Mouse (Mus musculus) limb, embryonic 11.5 days (tissue): Measurements from ENCODE around the gene Aprt. TPM values are rescaled to one million over a fixed set of nuclear protein-coding genes. Genes with fewer than 3 reads are reported as not detected.
A peak's percentile ranks its signal among the peaks of the same experiment; 100 is the strongest.

Experiments used
- ATAC-seq: fragments of 200-750 bp; cut with Nextera tagmentation; 2 replicates; pipeline ENCODE4 v1.8.0; 2017; ENCODE audit warnings: low read depth; ENCODE audit not compliant: insufficient number of reproducible peaks, low FRiP score, low TSS enrichment
- DNase-seq: peaks from one replicate; pipeline ENCODE4 v3.0.0-alpha.2; 2015; ENCODE audit warnings: low spot score
- H3K27ac ChIP-seq: fragments of 300-500 bp; sonication (generic); replicated peaks from 2 replicates; pipeline ENCODE4 v1.5.1; 2014; ENCODE audit warnings: low read depth, mild to moderate bottlenecking, low read length
- H3K27me3 ChIP-seq: fragments of 300-500 bp; sonication (generic); 2 replicates; pipeline ENCODE4 v1.6.1; 2014; ENCODE audit warnings: mild to moderate bottlenecking, low read length, mixed read lengths; ENCODE audit not compliant: control insufficient read depth, insufficient read depth
- H3K36me3 ChIP-seq: fragments of 300-500 bp; sonication (generic); 2 replicates; pipeline ENCODE4 v1.6.1; 2014; ENCODE audit warnings: mild to moderate bottlenecking, low read length, moderate library complexity, mixed read lengths; ENCODE audit not compliant: control insufficient read depth, insufficient read depth
- H3K4me1 ChIP-seq: fragments of 300-500 bp; sonication (generic); 2 replicates; pipeline ENCODE4 v1.6.1; 2014; ENCODE audit warnings: low read length, mixed read lengths; ENCODE audit not compliant: control insufficient read depth, insufficient read depth
- H3K4me2 ChIP-seq: fragments of 300-500 bp; sonication (generic); 2 replicates; pipeline ENCODE4 v1.6.1; 2014; ENCODE audit warnings: low read depth, mild to moderate bottlenecking, moderate library complexity; ENCODE audit not compliant: severe bottlenecking
- H3K4me3 ChIP-seq: fragments of 300-500 bp; sonication (generic); 2 replicates; pipeline ENCODE4 v1.5.1; 2014; ENCODE audit warnings: low read depth, low read length
- H3K9ac ChIP-seq: fragments of 300-500 bp; sonication (generic); 2 replicates; pipeline ENCODE4 v1.6.1; 2014; ENCODE audit warnings: mild to moderate bottlenecking, low read length
- H3K9me3 ChIP-seq: fragments of 300-500 bp; sonication (generic); 2 replicates; pipeline ENCODE4 v1.6.1; 2016; ENCODE audit warnings: low read length; ENCODE audit not compliant: control insufficient read depth
- WGBS: fragments of 180-500 bp; shearing (Covaris S2); extraction: QIAGEN DNeasy Blood & Tissue Kit; methylation state at CpG from one replicate; pipeline ENCODE4 v1.1.7; 2014; 5-methylcytosine and 5-hydroxymethylcytosine counted together
- polyA plus RNA-seq: library from polyadenylated mRNA; unstranded; fragments of >200 nt; fragmentation: Nextera tagmentation; extraction: Ambion mirVana; gene quantifications from 2 replicates; pipeline ENCODE4 v1.2.1, GENCODE M21; 2014

Gene Aprt
- polyA plus RNA-seq, 1 experiment from 2014 or later: 284 TPM

DNA sequence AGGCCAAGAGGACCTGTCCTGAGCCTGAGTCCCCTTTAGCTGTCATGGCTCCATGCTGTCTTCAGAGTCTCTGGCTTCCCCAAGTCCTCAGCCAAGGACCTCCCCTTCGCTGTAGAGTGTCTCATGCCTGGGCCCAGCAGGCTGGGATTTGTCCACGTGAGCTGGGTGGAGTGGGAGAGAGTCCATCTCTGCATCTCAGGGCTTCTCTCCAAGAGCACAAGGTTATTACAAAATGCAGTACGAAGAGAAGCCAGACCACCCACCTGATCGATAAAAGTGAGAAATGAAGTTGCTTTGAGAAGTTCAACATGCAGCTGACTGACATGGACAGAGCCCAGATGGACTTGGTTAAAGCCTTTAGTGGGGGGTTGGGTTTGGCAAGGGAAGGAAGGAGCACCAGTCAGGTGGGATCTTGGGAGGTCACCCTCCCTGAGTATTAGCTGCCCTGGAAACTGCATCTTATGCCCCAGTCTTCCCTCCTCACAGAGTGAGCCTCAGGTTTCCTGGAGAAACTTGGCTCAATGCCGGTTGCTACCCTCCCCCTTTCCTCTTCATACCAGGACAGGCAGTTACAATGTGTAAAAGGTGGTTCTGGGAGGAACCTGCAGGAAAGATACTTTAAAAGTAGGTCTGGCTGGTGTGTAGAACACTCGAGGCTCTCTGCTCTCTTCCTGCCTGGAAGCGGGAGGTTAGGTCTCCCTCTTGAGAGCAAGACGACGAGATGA is 39.6 kb upstream of the Aprt start:
- no peaks in the 10 kb centered on the region for H3K27me3 ChIP-seq
- ATAC-seq (no peak), DNase-seq (no peak)
- 68% methylated on average over 9 of the region's 9 CpGs for WGBS
- H3K4me1 ChIP-seq: peaks cover 21% of the 10 kb centered on the region
- H3K36me3 ChIP-seq: no peaks in the 10 kb centered on the region
- no peaks in the 10 kb centered on the region for H3K9me3 ChIP-seq
- no peak overlapping the region for H3K4me3 ChIP-seq
- no peak overlapping the region for H3K9ac ChIP-seq
- no peak overlapping the region for H3K27ac ChIP-seq
- no peak overlapping the region for H3K4me2 ChIP-seq

DNA sequence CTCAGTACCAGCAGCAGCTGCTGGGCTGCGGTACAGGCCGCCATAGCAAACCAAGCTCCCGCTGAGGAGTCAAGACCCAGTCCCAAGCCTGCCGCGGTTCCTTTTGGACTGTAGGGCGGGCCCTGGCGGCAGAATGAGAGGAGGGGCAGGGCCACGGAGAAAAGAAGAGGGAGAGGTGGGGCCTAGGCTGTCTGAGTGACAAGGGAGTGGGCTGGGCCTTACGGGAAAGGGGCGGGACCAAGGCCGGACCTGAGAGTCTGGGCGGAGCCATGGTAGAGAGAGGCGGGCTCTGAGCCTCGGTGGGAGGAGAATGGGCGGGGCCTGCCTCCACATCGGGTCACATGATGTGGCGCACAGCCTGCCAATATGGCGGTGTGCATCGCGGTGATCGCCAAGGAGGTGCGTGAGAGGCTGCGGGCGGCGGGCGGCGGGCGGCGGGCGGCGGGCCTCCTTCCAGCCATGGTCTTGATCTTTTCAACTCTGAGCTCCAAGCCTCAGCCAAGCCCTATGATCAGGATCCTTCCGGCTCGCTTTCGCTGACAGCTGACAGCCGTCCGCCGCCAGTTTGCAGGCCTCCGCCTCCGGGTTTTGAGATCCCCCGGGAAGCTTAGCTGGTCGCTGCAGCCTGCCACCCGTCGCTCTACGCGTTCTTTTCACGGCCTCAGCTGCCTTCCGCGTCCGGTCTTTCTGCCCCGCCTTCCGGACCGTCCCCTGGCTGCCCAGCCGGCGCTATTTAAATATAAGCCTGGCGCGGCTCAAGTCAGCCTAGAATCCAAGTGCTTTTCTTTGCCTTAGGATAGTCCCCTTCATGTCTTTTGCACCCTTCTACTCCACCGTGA is 34.8 kb upstream of the Aprt start, which contains the start of the genes Galns and Trappc2l:
Gene Galns (minus strand): TSS at position 169 of the 839 bp plus-strand sequence.
Gene Trappc2l (plus strand): TSS at position 346 of the 839 bp plus-strand sequence.
- peak within 1 kb of the TSS; percentile 91 for H3K4me2 ChIP-seq
- no peaks in the 10 kb centered on the region for H3K9me3 ChIP-seq
- ATAC-seq: peak; percentile 96
- peaks cover 4% of the 10 kb centered on the region; the same call in 1 of the 2 replicates for H3K4me1 ChIP-seq
- no peaks in the 10 kb centered on the region for H3K36me3 ChIP-seq
- DNase-seq: peak; percentile 98
- H3K27me3 ChIP-seq: no peaks in the 10 kb centered on the region
- peak within 1 kb of the TSS; percentile 66 for H3K4me3 ChIP-seq
- peak within 1 kb of the TSS; percentile 67 for H3K9ac ChIP-seq
- peak within 1 kb of the TSS; percentile 37; the same call in 1 of the 2 replicates for H3K27ac ChIP-seq
- WGBS: under 1% methylated on average over 57 of the region's 57 CpGs

DNA sequence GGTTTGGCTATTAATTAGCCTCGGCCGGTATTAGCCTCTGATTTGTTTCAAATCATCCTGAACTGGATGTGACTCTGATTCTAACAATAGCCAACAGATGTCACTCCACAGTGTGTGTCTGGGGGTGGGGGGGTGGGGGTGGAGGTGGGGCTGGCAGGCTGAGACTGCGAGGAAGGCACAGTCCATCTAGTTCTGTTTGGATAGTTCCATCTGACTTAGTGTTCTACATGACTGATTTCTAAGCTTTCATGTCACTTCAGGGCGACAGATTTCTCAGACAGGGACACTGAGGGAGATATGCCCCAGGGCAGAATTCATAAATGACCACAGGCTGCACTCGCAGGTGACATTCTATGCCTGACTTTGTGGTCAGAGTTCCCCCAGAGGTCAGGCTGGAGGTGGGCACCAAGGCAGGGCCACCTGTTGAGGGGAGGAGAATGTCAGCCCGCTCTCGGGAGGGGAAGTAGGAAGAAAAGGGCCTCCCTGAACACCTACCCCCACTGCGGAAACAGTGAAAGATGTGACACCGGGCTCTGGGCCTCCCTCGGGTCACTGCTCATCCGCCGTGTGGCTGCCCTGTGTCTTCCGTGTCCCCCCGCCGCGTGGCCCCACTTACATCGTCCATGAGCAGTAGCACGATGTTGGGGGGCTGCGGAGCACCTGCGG is 34.0 kb upstream of the Aprt start:
- DNase-seq: no peak
- Histone ChIP-seq H3K4me3 (peak overlapping the region; percentile 66), H3K4me2 (peak overlapping the region; percentile 91), H3K9me3 (no peaks in the 10 kb centered on the region), H3K4me1 (peaks cover 4% of the 10 kb centered on the region; the same call in 1 of the 2 replicates), H3K9ac (peak overlapping the region; percentile 67), H3K27me3 (no peaks in the 10 kb centered on the region), H3K36me3 (no peaks in the 10 kb centered on the region), H3K27ac (no peak overlapping the region; the same call in 1 of the 2 replicates)
- peak; percentile 66 for ATAC-seq
- 7% methylated on average over 19 of the region's 20 CpGs for WGBS

DNA sequence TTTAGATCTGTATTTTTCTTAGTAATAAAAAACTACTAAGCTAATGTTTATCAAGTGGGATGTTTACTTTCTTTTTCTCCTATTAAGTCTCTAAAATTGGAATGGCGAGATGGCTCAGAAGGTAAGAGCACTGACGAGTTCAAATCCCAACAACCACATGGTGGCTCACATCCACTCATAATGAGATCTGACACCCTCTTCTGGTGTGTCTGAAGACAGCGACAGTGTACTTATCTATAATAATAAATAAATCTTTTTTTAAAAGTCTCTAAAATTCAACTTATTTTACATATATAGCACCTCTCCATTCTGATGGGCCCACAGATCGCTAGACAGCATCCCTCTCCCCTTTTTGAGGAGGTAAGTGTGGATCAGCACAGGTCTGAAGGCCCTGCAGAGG is 33.5 kb upstream of the Aprt start:
- no peaks in the 10 kb centered on the region for H3K9me3 ChIP-seq
- no peaks in the 10 kb centered on the region for H3K36me3 ChIP-seq
- ATAC-seq (no peak), DNase-seq (no peak)
- H3K4me3 ChIP-seq: no peak overlapping the region
- H3K4me1 ChIP-seq: peaks cover 4% of the 10 kb centered on the region; the same call in 1 of the 2 replicates
- no peak overlapping the region; the same call in 1 of the 2 replicates for H3K4me2 ChIP-seq
- no peak overlapping the region for H3K9ac ChIP-seq
- H3K27me3 ChIP-seq: no peaks in the 10 kb centered on the region
- no peak overlapping the region for H3K27ac ChIP-seq
- WGBS: 71% methylated on average over 4 of the region's 4 CpGs

DNA sequence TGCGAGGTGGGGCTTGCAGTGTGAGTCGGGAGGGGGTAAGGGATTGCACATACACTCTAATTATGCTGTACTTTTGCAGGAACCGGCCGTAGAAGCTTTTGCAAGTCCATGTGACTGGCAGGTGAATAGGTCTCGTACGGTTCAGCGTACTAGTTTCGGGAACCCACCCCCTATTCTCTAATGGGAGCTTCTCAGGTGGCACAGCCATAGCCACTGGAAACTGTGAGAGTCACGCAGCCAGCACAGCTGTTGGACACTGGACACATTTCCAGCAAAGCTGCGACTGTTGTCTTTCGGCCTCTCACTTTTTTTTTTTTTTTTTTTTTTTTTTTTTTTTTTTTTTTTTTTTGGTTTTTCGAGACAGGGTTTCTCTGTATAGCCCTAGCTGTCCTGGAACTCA is 30.1 kb upstream of the Aprt start:
- Histone ChIP-seq H3K27me3 (no peaks in the 10 kb centered on the region), H3K4me1 (no peaks in the 10 kb centered on the region)
- WGBS: 84% methylated on average over 11 of the region's 12 CpGs

DNA sequence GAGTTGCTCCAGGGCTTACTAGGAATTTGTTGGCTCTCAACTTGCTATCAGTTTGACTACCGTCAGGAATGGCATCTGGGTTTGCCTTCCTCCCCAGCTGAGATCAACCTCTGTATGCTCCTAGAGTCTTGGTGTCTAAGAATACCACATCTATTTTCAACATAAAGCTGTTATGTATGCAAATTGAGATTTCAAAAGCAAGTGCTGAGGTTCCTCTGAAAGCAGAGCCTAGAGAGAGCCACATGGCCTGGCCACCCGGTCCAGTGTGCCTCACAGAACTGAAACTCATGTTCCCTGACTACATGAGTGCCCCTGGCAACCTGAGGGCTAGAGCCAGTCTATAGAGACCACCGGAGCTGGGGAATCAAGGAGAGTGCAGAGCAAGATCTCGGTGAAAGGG is 28.7 kb upstream of the Aprt start:
- WGBS: 74% methylated on average over 4 of the region's 4 CpGs
- Histone ChIP-seq H3K9ac (no peak overlapping the region), H3K27ac (no peak overlapping the region), H3K4me3 (no peak overlapping the region), H3K9me3 (no peaks in the 10 kb centered on the region), H3K27me3 (no peaks in the 10 kb centered on the region), H3K4me2 (no peak overlapping the region), H3K36me3 (no peaks in the 10 kb centered on the region), H3K4me1 (no peaks in the 10 kb centered on the region)
- DNase-seq: no peak
- no peak for ATAC-seq

More for the DNA sequence above, 30.1 kb upstream of the Aprt start:
- DNase-seq: no peak
- H3K4me3 ChIP-seq: no peak overlapping the region
- no peak overlapping the region for H3K4me2 ChIP-seq
- ATAC-seq: no peak
- no peaks in the 10 kb centered on the region for H3K9me3 ChIP-seq
- no peak overlapping the region for H3K9ac ChIP-seq
- no peaks in the 10 kb centered on the region for H3K36me3 ChIP-seq
- H3K27ac ChIP-seq: no peak overlapping the region

DNA sequence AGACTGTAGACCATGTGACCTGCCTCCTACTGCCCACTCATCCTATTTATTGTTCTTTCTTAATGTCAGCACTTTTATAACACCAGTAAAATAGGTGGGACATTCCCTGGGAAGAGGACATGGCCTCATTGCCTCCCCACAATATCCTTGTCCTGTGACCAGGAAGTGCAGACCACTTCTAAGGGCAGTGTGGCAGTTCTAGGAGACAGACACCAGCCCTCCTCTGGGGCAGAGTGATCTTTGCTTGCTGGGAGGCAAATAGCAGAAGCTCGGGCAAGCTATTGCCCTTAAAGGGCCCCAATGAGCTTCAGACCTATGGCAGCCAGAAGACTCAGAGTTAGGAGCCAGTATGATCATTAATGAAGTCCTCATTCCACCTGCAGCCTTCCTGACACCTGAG is 27.9 kb upstream of the Aprt start:
- H3K4me3 ChIP-seq: no peak overlapping the region
- H3K4me2 ChIP-seq: no peak overlapping the region
- H3K36me3 ChIP-seq: no peaks in the 10 kb centered on the region
- H3K9me3 ChIP-seq: no peaks in the 10 kb centered on the region
- no peak overlapping the region for H3K9ac ChIP-seq
- DNase-seq: no peak
- H3K27me3 ChIP-seq: no peaks in the 10 kb centered on the region
- WGBS: 50% methylated on average over 1 of the region's 1 CpGs
- no peak for ATAC-seq
- no peaks in the 10 kb centered on the region for H3K4me1 ChIP-seq
- no peak overlapping the region for H3K27ac ChIP-seq

DNA sequence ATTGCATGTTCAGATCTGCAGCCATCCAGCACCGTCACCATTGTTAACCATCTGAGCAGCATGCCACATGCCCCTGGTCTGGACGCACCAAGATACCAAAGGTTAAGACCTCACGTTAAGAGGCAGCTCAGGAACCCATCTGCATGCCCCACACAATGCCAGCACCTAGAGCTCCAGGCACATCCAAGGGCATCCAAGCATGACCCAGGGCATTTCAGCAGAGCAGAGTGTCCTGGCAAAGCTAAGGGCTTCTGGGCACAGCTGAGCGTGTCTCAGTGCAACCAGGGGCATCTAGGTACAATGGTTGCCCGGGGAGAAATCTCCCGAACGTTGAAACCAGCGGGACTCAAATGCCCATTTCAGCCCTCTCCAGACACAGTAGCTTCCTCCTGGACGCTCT is 24.0 kb upstream of the Aprt start:
- Histone ChIP-seq H3K4me1 (no peaks in the 10 kb centered on the region), H3K4me2 (no peak overlapping the region), H3K27me3 (no peaks in the 10 kb centered on the region), H3K9ac (peak overlapping the region; percentile 7; the same call in 1 of the 2 replicates), H3K36me3 (no peaks in the 10 kb centered on the region; the same call in 1 of the 2 replicates), H3K27ac (no peak overlapping the region), H3K9me3 (no peaks in the 10 kb centered on the region), H3K4me3 (no peak overlapping the region)
- 94% methylated on average over 9 of the region's 9 CpGs for WGBS
- DNase-seq: no peak
- ATAC-seq: no peak
